Mouse (Mus musculus) liver, postnatal 0 days (tissue): Measurements from ENCODE around the gene Jhy. TPM values are rescaled to one million over a fixed set of nuclear protein-coding genes. Genes with fewer than 3 reads are reported as not detected.
A peak's percentile ranks its signal among the peaks of the same experiment; 100 is the strongest.

Source experiments
- ATAC-seq: fragments of 200-750 bp; cut with Nextera tagmentation; 2 replicates; pipeline ENCODE4 v1.8.0; 2017; ENCODE audit warnings: mild to moderate bottlenecking, moderate library complexity
- DNase-seq: peaks from one replicate; pipeline ENCODE4 v3.0.0-alpha.2; 2016
- H3K27ac ChIP-seq: fragments of 300-500 bp; sonication (generic); 2 replicates; pipeline ENCODE4 v1.5.1; 2014; ENCODE audit warnings: antibody characterized with exemption, moderate library complexity, mild to moderate bottlenecking, low read depth
- H3K27me3 ChIP-seq: fragments of 300-500 bp; sonication (generic); 2 replicates; pipeline ENCODE4 v1.6.1; 2014; ENCODE audit warnings: low read length, control low read depth, mixed read lengths; ENCODE audit not compliant: insufficient read depth
- H3K36me3 ChIP-seq: fragments of 300-500 bp; sonication (generic); replicated peaks from 2 replicates; pipeline ENCODE4 v1.6.1; 2014; ENCODE audit warnings: mild to moderate bottlenecking, control low read depth, low read length, moderate library complexity, mixed read lengths; ENCODE audit not compliant: insufficient read depth
- H3K4me1 ChIP-seq: fragments of 300-500 bp; sonication (generic); 2 replicates; pipeline ENCODE4 v1.6.1; 2014; ENCODE audit warnings: antibody characterized with exemption, mild to moderate bottlenecking, control low read depth; ENCODE audit not compliant: insufficient read depth
- H3K4me2 ChIP-seq: fragments of 300-500 bp; sonication (generic); 2 replicates; pipeline ENCODE4 v1.6.1; 2014; ENCODE audit warnings: low read depth, mild to moderate bottlenecking, low read length, moderate library complexity, mixed read lengths
- H3K4me3 ChIP-seq: fragments of 300-500 bp; sonication (generic); 2 replicates; pipeline ENCODE4 v1.5.1; 2014; ENCODE audit warnings: low read depth, low read length
- H3K9ac ChIP-seq: fragments of 300-500 bp; sonication (generic); replicated peaks from 2 replicates; pipeline ENCODE4 v1.6.1; 2014; ENCODE audit warnings: mild to moderate bottlenecking, moderate library complexity
- H3K9me3 ChIP-seq: fragments of 300-500 bp; sonication (generic); 2 replicates; pipeline ENCODE4 v1.6.1; 2016; ENCODE audit warnings: mild to moderate bottlenecking, control low read depth, low read length, mixed read lengths
- CTCF ChIP-seq: sonication (generic); IDR thresholded peaks from 2 replicates; pipeline ENCODE4 v1.5.1; 2016; ENCODE audit warnings: antibody characterized with exemption, low read depth
- EP300 ChIP-seq: IDR thresholded peaks from 2 replicates; pipeline ENCODE4 v1.6.1; 2016; ENCODE audit warnings: antibody characterized with exemption, low read depth, mild to moderate bottlenecking
- WGBS: fragments of 180-500 bp; shearing (Covaris S2); extraction: QIAGEN DNeasy Blood & Tissue Kit; methylation state at CpG from one replicate; pipeline ENCODE4 v1.1.7; 2014; ENCODE audit not compliant: insufficient replicate concordance; 5-methylcytosine and 5-hydroxymethylcytosine counted together
- polyA plus RNA-seq: library from polyadenylated mRNA; unstranded; fragments of >200 nt; fragmentation: Nextera tagmentation; extraction: Ambion mirVana; gene quantifications from 2 replicates; pipeline ENCODE4 v1.2.1, GENCODE M21; 2015

The Jhy gene
- polyA plus RNA-seq, 1 experiment from 2014 or later, result not detected

GRCm38 (mm10) chr9:40877146-40877880 is 86.6 kb downstream of the Jhy start:
- Histone ChIP-seq H3K4me1 (peaks cover 4% of the 10 kb centered on the region), H3K4me3 (peak overlapping the region; percentile 21), H3K27me3 (peaks cover 92% of the 10 kb centered on the region), H3K27ac (no peak overlapping the region), H3K4me2 (peak overlapping the region; percentile 48), H3K9me3 (no peaks in the 10 kb centered on the region), H3K9ac (no peak overlapping the region), H3K36me3 (no peaks in the 10 kb centered on the region)
- no peak for TF ChIP-seq CTCF
- TF ChIP-seq EP300, result no peak
- DNase-seq (no peak), ATAC-seq (no peak)
- 4% methylated on average over 42 of the region's 42 CpGs for WGBS

GRCm38 (mm10) chr9:40876693-40877092 is 87.2 kb downstream of the Jhy start:
- Histone ChIP-seq H3K4me3 (no peak overlapping the region), H3K36me3 (no peaks in the 10 kb centered on the region), H3K27ac (no peak overlapping the region), H3K4me1 (peaks cover 4% of the 10 kb centered on the region), H3K4me2 (no peak overlapping the region), H3K27me3 (peaks cover 98% of the 10 kb centered on the region), H3K9me3 (no peaks in the 10 kb centered on the region), H3K9ac (no peak overlapping the region)
- DNase-seq (no peak), ATAC-seq (no peak)
- TF ChIP-seq EP300, result no peak
- TF ChIP-seq CTCF, result no peak
- WGBS, result 9% methylated on average over 5 of the region's 5 CpGs

- Histone ChIP-seq H3K4me3 (no peak overlapping the region), H3K9ac (no peak overlapping the region), H3K9me3 (no peaks in the 10 kb centered on the region), H3K4me1 (peaks cover 4% of the 10 kb centered on the region), H3K4me2 (no peak overlapping the region), H3K36me3 (no peaks in the 10 kb centered on the region), H3K27ac (no peak overlapping the region), H3K27me3 (peaks cover 100% of the 10 kb centered on the region)
- DNase-seq (no peak), ATAC-seq (no peak)
- 3% methylated on average over 29 of the region's 29 CpGs for WGBS
- TF ChIP-seq EP300 (no peak), CTCF (no peak)
These were observed 87.8 kb downstream of the Jhy start for GRCm38 (mm10) chr9:40876164-40876563.

- Histone ChIP-seq H3K36me3 (no peaks in the 10 kb centered on the region), H3K4me1 (peaks cover 4% of the 10 kb centered on the region), H3K27ac (no peak overlapping the region), H3K9ac (no peak overlapping the region), H3K9me3 (no peaks in the 10 kb centered on the region), H3K4me3 (no peak overlapping the region), H3K27me3 (peaks cover 98% of the 10 kb centered on the region), H3K4me2 (no peak overlapping the region)
- WGBS, result 4% methylated on average over 17 of the region's 17 CpGs
- ATAC-seq (no peak), DNase-seq (no peak)
- TF ChIP-seq EP300, result no peak
- TF ChIP-seq CTCF, result no peak
These were observed 88.5 kb downstream of the Jhy start for GRCm38 (mm10) chr9:40875431-40875830.

- Histone ChIP-seq H3K27me3 (peaks cover 97% of the 10 kb centered on the region), H3K4me1 (peaks cover 4% of the 10 kb centered on the region), H3K4me3 (no peak overlapping the region), H3K27ac (no peak overlapping the region), H3K9me3 (no peaks in the 10 kb centered on the region), H3K9ac (no peak overlapping the region), H3K36me3 (no peaks in the 10 kb centered on the region), H3K4me2 (no peak overlapping the region)
- WGBS, result 15% methylated on average over 4 of the region's 4 CpGs
- TF ChIP-seq CTCF (no peak), EP300 (no peak)
- DNase-seq, result no peak
- ATAC-seq, result no peak
These were observed 89.0 kb downstream of the Jhy start for GRCm38 (mm10) chr9:40874961-40875360.

GRCm38 (mm10) chr9:40873556-40874470 is 90.1 kb downstream of the Jhy start, which contains the start of gene Bsx:
Bsx (plus strand) TSS chr9:40874127.
- Histone ChIP-seq H3K36me3 (no peaks in the 10 kb centered on the region), H3K4me2 (no peak within 1 kb of the TSS), H3K4me1 (peaks cover 4% of the 10 kb centered on the region), H3K9ac (no peak within 1 kb of the TSS), H3K4me3 (no peak within 1 kb of the TSS), H3K27ac (no peak within 1 kb of the TSS), H3K9me3 (no peaks in the 10 kb centered on the region), H3K27me3 (peaks cover 89% of the 10 kb centered on the region)
- DNase-seq (peak; percentile 56), ATAC-seq (no peak)
- no peak for TF ChIP-seq CTCF
- TF ChIP-seq EP300, result no peak
- 3% methylated on average over 31 of the region's 32 CpGs for WGBS
